Mouse (Mus musculus): ENCODE data around the gene Wfdc21. TPM values are rescaled to one million over a fixed set of nuclear protein-coding genes. Genes with fewer than 3 reads are reported as not detected.

Wfdc21 gene
- polyA plus RNA-seq, 1 experiment from 2014 or later, result not detected

DNA sequence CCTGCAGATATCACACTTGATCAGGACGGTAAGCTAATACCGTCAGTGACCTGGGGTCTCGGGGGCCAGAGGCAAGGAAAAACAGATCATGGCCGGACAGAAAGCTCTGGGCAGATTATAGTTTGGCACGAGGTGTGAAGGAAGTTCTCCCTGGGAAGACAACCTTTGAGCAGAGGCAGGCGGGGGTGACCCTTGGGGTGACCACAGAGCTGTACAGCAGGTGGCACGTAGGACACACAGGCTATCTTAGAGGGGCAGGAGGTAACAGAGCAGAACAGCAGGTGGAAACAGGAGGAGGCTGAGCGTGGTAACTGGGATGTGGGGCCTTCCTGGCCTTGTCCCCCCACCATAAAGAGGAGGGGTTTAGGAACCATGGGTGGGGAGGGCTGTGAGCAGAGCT, 41.6 kb downstream of the Wfdc21 start:
- Histone ChIP-seq H3K4me1 (ENCODE audit: control insufficient read depth, insufficient read depth, low read length) (no peaks in the 10 kb centered on the region), H3K9me3 (ENCODE audit: control insufficient read depth, low read length) (no peaks in the 10 kb centered on the region), H3K4me2 (ENCODE audit: low read depth) (no peak overlapping the region), H3K4me3 (ENCODE audit: low read depth, low read length) (no peak overlapping the region), H3K27me3 (ENCODE audit: control insufficient read depth, insufficient read depth, low read length) (no peaks in the 10 kb centered on the region), H3K27ac (ENCODE audit: low read depth, low read length) (no peak overlapping the region), H3K9ac (ENCODE audit: low read length) (no peak overlapping the region), H3K36me3 (ENCODE audit: control insufficient read depth, insufficient read depth, low read length) (no peaks in the 10 kb centered on the region; the same call in 1 of the 2 replicates)
- 82% methylated on average over 8 of the region's 8 CpGs for WGBS
- no peak for DNase-seq (ENCODE audit: low spot score)
- ATAC-seq (ENCODE audit: insufficient read depth, low FRiP score, low TSS enrichment), result no peak

DNA sequence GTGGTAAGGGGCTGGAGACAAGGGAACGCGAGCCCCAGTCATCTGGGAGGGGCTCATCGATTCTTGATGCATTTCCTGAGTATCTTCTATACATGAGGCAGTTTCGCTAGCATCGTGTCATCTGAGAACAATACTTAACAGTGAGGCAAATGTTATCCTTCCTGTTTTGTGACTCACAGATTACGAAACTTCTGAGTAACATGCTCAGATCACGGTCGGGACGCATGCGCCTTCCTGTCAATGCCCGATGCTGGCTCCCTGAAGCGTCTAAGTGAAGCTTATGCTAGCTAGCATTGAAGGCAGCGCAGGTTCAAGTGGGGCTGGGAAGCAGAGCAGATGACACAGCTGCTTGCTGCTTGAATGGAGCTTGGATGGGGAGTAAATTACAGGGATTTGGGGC, 42.5 kb downstream of the Wfdc21 start:
- no peak overlapping the region for H3K9ac ChIP-seq (ENCODE audit: low read length)
- H3K27me3 ChIP-seq (ENCODE audit: control insufficient read depth, insufficient read depth, low read length), result no peaks in the 10 kb centered on the region
- H3K4me2 ChIP-seq (ENCODE audit: low read depth), result no peak overlapping the region
- no peaks in the 10 kb centered on the region for H3K9me3 ChIP-seq (ENCODE audit: control insufficient read depth, low read length)
- H3K27ac ChIP-seq (ENCODE audit: low read depth, low read length), result no peak overlapping the region
- H3K36me3 ChIP-seq (ENCODE audit: control insufficient read depth, insufficient read depth, low read length), result no peaks in the 10 kb centered on the region
- WGBS, result 78% methylated on average over 13 of the region's 13 CpGs
- DNase-seq (ENCODE audit: low spot score) (no peak), ATAC-seq (ENCODE audit: insufficient read depth, low FRiP score, low TSS enrichment) (no peak)
- H3K4me3 ChIP-seq (ENCODE audit: low read depth, low read length), result no peak overlapping the region
- H3K4me1 ChIP-seq (ENCODE audit: control insufficient read depth, insufficient read depth, low read length), result no peaks in the 10 kb centered on the region

DNA sequence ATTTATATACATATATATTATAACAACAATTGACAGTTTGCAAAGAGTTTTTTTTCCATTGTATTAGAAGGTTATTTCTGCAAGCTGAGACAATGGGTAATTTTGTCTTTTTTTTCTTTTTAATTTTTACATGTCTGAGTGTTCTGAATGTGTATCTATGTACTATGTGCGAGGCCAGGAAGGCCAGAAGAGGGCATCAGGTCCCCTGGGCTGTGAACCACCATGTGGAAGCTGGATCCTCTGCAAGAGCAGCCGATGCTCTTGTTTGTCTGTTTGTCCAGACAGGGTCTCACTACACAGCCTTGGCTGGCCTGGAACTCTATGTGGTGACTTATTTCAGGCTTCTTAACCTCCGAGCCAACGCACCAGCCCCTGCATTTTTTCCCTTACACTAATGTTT, 44.4 kb downstream of the Wfdc21 start:
- no peak overlapping the region for H3K27ac ChIP-seq (ENCODE audit: low read depth, low read length)
- H3K9me3 ChIP-seq (ENCODE audit: control insufficient read depth, low read length), result no peaks in the 10 kb centered on the region
- H3K4me1 ChIP-seq (ENCODE audit: control insufficient read depth, insufficient read depth, low read length), result no peaks in the 10 kb centered on the region
- no peaks in the 10 kb centered on the region for H3K27me3 ChIP-seq (ENCODE audit: control insufficient read depth, insufficient read depth, low read length)
- H3K36me3 ChIP-seq (ENCODE audit: control insufficient read depth, insufficient read depth, low read length), result no peaks in the 10 kb centered on the region
- no peak overlapping the region for H3K4me2 ChIP-seq (ENCODE audit: low read depth)
- H3K9ac ChIP-seq (ENCODE audit: low read length), result no peak overlapping the region
- DNase-seq (ENCODE audit: low spot score), result no peak
- H3K4me3 ChIP-seq (ENCODE audit: low read depth, low read length), result no peak overlapping the region
- 83% methylated on average over 4 of the region's 4 CpGs for whole genome bisulfite sequencing
- no peak for ATAC-seq (ENCODE audit: insufficient read depth, low FRiP score, low TSS enrichment)

DNA sequence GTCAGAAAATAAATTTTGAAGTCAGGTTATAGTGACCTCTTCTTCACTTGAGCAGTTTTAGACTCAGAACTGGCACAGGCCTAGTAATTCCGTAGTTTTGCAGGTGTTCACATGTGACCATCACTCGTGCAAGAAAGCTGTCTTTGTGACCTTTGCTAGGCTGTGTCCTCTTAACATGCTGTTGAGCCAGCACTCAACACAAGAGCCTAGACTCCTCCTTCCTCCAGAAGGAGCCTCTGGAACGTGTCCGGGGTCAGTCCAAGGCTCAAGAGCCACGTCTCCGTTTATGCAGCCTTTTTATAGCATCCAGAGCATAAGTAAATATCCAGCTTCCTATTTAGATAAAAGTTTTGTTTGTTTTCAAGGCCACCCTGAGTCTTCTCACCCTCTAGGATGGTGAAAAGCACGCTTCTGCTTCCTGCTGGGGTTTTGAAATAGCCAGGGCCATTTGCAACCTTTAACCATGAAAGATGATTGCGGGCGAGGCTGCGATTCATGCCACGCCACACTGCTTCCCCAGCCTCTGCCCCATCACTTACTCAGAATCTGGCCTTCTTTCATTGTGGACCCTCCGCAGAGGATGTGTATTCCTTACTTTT, 45.7 kb downstream of the Wfdc21 start:
- Histone ChIP-seq H3K4me1 (ENCODE audit: control insufficient read depth, insufficient read depth, low read length) (no peaks in the 10 kb centered on the region), H3K27ac (ENCODE audit: low read depth, low read length) (no peak overlapping the region), H3K27me3 (ENCODE audit: control insufficient read depth, insufficient read depth, low read length) (no peaks in the 10 kb centered on the region), H3K36me3 (ENCODE audit: control insufficient read depth, insufficient read depth, low read length) (no peaks in the 10 kb centered on the region), H3K9ac (ENCODE audit: low read length) (no peak overlapping the region), H3K4me3 (ENCODE audit: low read depth, low read length) (no peak overlapping the region), H3K9me3 (ENCODE audit: control insufficient read depth, low read length) (no peaks in the 10 kb centered on the region), H3K4me2 (ENCODE audit: low read depth) (no peak overlapping the region)
- ATAC-seq (ENCODE audit: insufficient read depth, low FRiP score, low TSS enrichment) (no peak), DNase-seq (ENCODE audit: low spot score) (no peak)
- WGBS, result 83% methylated on average over 12 of the region's 12 CpGs

DNA sequence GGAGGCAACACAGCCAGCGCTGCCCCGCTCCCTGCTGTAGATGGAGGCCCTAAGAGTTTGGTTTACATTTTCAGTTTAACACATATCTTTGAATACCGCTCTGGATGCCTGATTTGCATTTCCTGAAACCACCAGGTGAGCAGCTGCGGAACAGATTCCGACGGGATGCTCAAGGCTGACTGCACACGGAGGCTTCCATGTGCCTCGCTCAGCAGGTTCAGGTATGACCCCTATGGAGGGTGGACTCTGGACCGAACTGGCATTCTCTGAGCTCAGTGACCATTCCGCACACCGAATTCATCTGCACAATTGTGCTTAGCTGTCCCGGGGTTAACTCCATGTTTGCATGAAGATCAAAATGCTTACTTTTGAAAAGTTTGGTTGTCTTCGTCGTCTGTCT, 46.5 kb downstream of the Wfdc21 start:
- WGBS, result 89% methylated on average over 14 of the region's 14 CpGs
- Histone ChIP-seq H3K9me3 (ENCODE audit: control insufficient read depth, low read length) (no peaks in the 10 kb centered on the region), H3K36me3 (ENCODE audit: control insufficient read depth, insufficient read depth, low read length) (no peaks in the 10 kb centered on the region), H3K27me3 (ENCODE audit: control insufficient read depth, insufficient read depth, low read length) (no peaks in the 10 kb centered on the region), H3K4me1 (ENCODE audit: control insufficient read depth, insufficient read depth, low read length) (no peaks in the 10 kb centered on the region), H3K4me2 (ENCODE audit: low read depth) (no peak overlapping the region), H3K9ac (ENCODE audit: low read length) (no peak overlapping the region), H3K4me3 (ENCODE audit: low read depth, low read length) (no peak overlapping the region), H3K27ac (ENCODE audit: low read depth, low read length) (no peak overlapping the region)
- no peak for ATAC-seq (ENCODE audit: insufficient read depth, low FRiP score, low TSS enrichment)
- no peak for DNase-seq (ENCODE audit: low spot score)

DNA sequence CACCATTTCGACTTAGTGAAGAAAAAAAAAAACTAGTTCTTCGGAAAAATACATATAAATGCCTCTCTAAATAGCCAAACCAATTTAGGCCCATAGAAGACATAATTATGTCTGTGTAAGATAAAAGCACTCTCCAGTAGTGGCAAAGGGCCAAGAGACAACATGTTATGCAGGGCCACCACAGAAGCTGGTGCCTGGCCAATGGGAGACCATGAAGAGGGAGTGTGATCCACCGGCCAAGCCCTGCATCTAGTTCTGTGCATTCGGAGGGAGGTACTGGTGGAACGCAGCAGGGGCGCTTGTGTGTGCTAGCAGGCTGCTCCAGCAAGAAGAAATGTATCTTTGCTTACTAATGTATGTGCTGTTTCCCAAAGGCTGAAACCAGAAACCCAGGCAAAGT, 49.4 kb downstream of the Wfdc21 start:
- no peak overlapping the region for H3K9ac ChIP-seq (ENCODE audit: low read length)
- no peaks in the 10 kb centered on the region for H3K36me3 ChIP-seq (ENCODE audit: control insufficient read depth, insufficient read depth, low read length)
- no peaks in the 10 kb centered on the region for H3K9me3 ChIP-seq (ENCODE audit: control insufficient read depth, low read length)
- 90% methylated on average over 6 of the region's 6 CpGs for WGBS
- no peak for ATAC-seq (ENCODE audit: insufficient read depth, low FRiP score, low TSS enrichment)
- H3K4me2 ChIP-seq (ENCODE audit: low read depth), result no peak overlapping the region
- H3K27ac ChIP-seq (ENCODE audit: low read depth, low read length), result no peak overlapping the region
- H3K4me3 ChIP-seq (ENCODE audit: low read depth, low read length), result no peak overlapping the region
- no peaks in the 10 kb centered on the region for H3K4me1 ChIP-seq (ENCODE audit: control insufficient read depth, insufficient read depth, low read length)
- DNase-seq (ENCODE audit: low spot score), result no peak
- H3K27me3 ChIP-seq (ENCODE audit: control insufficient read depth, insufficient read depth, low read length), result no peaks in the 10 kb centered on the region

- no peak overlapping the region for H3K9ac ChIP-seq (ENCODE audit: low read length)
- WGBS, result 82% methylated on average over 10 of the region's 10 CpGs
- no peak overlapping the region for H3K4me2 ChIP-seq (ENCODE audit: low read depth)
- H3K27me3 ChIP-seq (ENCODE audit: control insufficient read depth, insufficient read depth, low read length), result no peaks in the 10 kb centered on the region
- no peaks in the 10 kb centered on the region for H3K9me3 ChIP-seq (ENCODE audit: control insufficient read depth, low read length)
- H3K4me1 ChIP-seq (ENCODE audit: control insufficient read depth, insufficient read depth, low read length), result no peaks in the 10 kb centered on the region
- H3K36me3 ChIP-seq (ENCODE audit: control insufficient read depth, insufficient read depth, low read length), result no peaks in the 10 kb centered on the region
- H3K4me3 ChIP-seq (ENCODE audit: low read depth, low read length), result no peak overlapping the region
- no peak overlapping the region for H3K27ac ChIP-seq (ENCODE audit: low read depth, low read length)
- DNase-seq (ENCODE audit: low spot score) (no peak), ATAC-seq (ENCODE audit: insufficient read depth, low FRiP score, low TSS enrichment) (no peak)
Observed at GRCm38 (mm10) chr11:83796980-83797608, 50.4 kb downstream of the Wfdc21 start.

- no peak overlapping the region for H3K9ac ChIP-seq (ENCODE audit: low read length)
- 78% methylated on average over 12 of the region's 12 CpGs for WGBS
- H3K27ac ChIP-seq (ENCODE audit: low read depth, low read length), result no peak overlapping the region
- no peaks in the 10 kb centered on the region for H3K4me1 ChIP-seq (ENCODE audit: control insufficient read depth, insufficient read depth, low read length)
- ATAC-seq (ENCODE audit: insufficient read depth, low FRiP score, low TSS enrichment) (no peak), DNase-seq (ENCODE audit: low spot score) (no peak)
- no peaks in the 10 kb centered on the region for H3K27me3 ChIP-seq (ENCODE audit: control insufficient read depth, insufficient read depth, low read length)
- H3K36me3 ChIP-seq (ENCODE audit: control insufficient read depth, insufficient read depth, low read length), result no peaks in the 10 kb centered on the region
- H3K9me3 ChIP-seq (ENCODE audit: control insufficient read depth, low read length), result no peaks in the 10 kb centered on the region
- H3K4me3 ChIP-seq (ENCODE audit: low read depth, low read length), result no peak overlapping the region
- H3K4me2 ChIP-seq (ENCODE audit: low read depth), result no peak overlapping the region
Observed at GRCm38 (mm10) chr11:83799871-83800430, 53.2 kb downstream of the Wfdc21 start.

DNA sequence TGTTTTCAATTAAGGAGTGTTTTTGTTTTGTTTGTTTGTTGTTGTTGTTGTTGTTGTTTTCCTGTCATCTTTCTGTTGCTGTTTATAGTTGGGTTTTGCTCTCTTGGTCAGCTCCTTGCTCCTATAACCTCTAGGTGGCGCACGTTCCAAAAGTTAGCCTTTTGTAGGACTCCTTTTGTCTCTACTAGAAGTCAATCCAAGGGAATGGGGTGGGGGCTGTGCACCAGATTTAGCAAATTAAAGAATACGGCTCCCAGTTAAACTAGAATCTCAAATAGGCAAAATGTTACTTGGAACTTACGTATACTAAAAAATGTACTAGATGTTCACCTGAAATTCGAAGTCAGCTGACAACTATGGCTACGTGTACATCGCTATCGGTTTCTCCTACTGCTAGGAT, 55.4 kb downstream of the Wfdc21 start:
- no peaks in the 10 kb centered on the region for H3K4me1 ChIP-seq (ENCODE audit: control insufficient read depth, insufficient read depth, low read length)
- H3K4me2 ChIP-seq (ENCODE audit: low read depth), result no peak overlapping the region
- no peak overlapping the region for H3K27ac ChIP-seq (ENCODE audit: low read depth, low read length)
- no peak for DNase-seq (ENCODE audit: low spot score)
- H3K9me3 ChIP-seq (ENCODE audit: control insufficient read depth, low read length), result no peaks in the 10 kb centered on the region
- H3K27me3 ChIP-seq (ENCODE audit: control insufficient read depth, insufficient read depth, low read length), result no peaks in the 10 kb centered on the region
- 72% methylated on average over 8 of the region's 8 CpGs for WGBS
- no peak overlapping the region for H3K4me3 ChIP-seq (ENCODE audit: low read depth, low read length)
- no peaks in the 10 kb centered on the region for H3K36me3 ChIP-seq (ENCODE audit: control insufficient read depth, insufficient read depth, low read length)
- no peak for ATAC-seq (ENCODE audit: insufficient read depth, low FRiP score, low TSS enrichment)
- H3K9ac ChIP-seq (ENCODE audit: low read length), result no peak overlapping the region
